Mouse (Mus musculus): ENCODE data around the gene Iglon5.

Iglon5 gene

GRCm38 (mm10) chr7:43465344-43466098, 24.4 kb downstream of the Iglon5 start:
- 1% methylated on average over 33 of the region's 33 CpGs for WGBS

- 15% methylated on average over 35 of the region's 35 CpGs for WGBS
Observed at GRCm38 (mm10) chr7:43464864-43465343, 25.0 kb downstream of the Iglon5 start.

GRCm38 (mm10) chr7:43463976-43464375, 25.9 kb downstream of the Iglon5 start:
- WGBS, result 86% methylated on average over 7 of the region's 7 CpGs

GRCm38 (mm10) chr7:43462851-43463250, 27.0 kb downstream of the Iglon5 start, which contains the start of gene Vsig10l:
Vsig10l (plus strand) TSS chr7:43463151.
- 70% methylated on average over 4 of the region's 4 CpGs for WGBS

- WGBS, result 89% methylated on average over 6 of the region's 6 CpGs
Observed at GRCm38 (mm10) chr7:43454371-43454770, 35.5 kb downstream of the Iglon5 start.

GRCm38 (mm10) chr7:43453599-43454355, 36.1 kb downstream of the Iglon5 start:
- 83% methylated on average over 14 of the region's 14 CpGs for WGBS

GRCm38 (mm10) chr7:43452609-43453008, 37.3 kb downstream of the Iglon5 start:
- WGBS, result 56% methylated on average over 4 of the region's 4 CpGs

- WGBS, result 90% methylated on average over 11 of the region's 11 CpGs
Observed at GRCm38 (mm10) chr7:43451726-43452125, 38.1 kb downstream of the Iglon5 start.

GRCm38 (mm10) chr7:43449811-43450210, 40.1 kb downstream of the Iglon5 start:
- WGBS, result 100% methylated on average over 2 of the region's 2 CpGs

- WGBS, result 95% methylated on average over 3 of the region's 3 CpGs
Observed at GRCm38 (mm10) chr7:43448246-43448645, 41.6 kb downstream of the Iglon5 start.

- WGBS, result 69% methylated on average over 4 of the region's 4 CpGs
Observed at GRCm38 (mm10) chr7:43447801-43448200, 42.1 kb downstream of the Iglon5 start.

- under 1% methylated on average over 27 of the region's 27 CpGs for WGBS
Observed at GRCm38 (mm10) chr7:43443917-43444293, 46.0 kb downstream of the Iglon5 start, which contains the start of the genes Etfb and Gm45233. Etfb (plus strand) TSS chr7:43444083. Gm45233 (plus strand) TSS chr7:43444128.

GRCm38 (mm10) chr7:43443126-43443916, 46.6 kb downstream of the Iglon5 start:
- WGBS, result under 1% methylated on average over 36 of the region's 36 CpGs

GRCm38 (mm10) chr7:43442684-43443083, 47.2 kb downstream of the Iglon5 start:
- 21% methylated on average over 9 of the region's 9 CpGs for WGBS

GRCm38 (mm10) chr7:43441071-43441470, 48.8 kb downstream of the Iglon5 start:
- 90% methylated on average over 3 of the region's 3 CpGs for WGBS

GRCm38 (mm10) chr7:43440482-43440881, 49.4 kb downstream of the Iglon5 start, which contains the start of gene Cldnd2:
Cldnd2 (plus strand) TSS chr7:43440782.
- WGBS, result 70% methylated on average over 6 of the region's 6 CpGs

GRCm38 (mm10) chr7:43438611-43439010, 51.3 kb downstream of the Iglon5 start:
- WGBS, result 92% methylated on average over 4 of the region's 4 CpGs

- WGBS, result 83% methylated on average over 10 of the region's 10 CpGs
Observed at GRCm38 (mm10) chr7:43436341-43437255, 53.3 kb downstream of the Iglon5 start, which contains the start of gene Nkg7. Nkg7 (plus strand) TSS chr7:43437073.

GRCm38 (mm10) chr7:43434676-43435075, 55.2 kb downstream of the Iglon5 start:
- 88% methylated on average over 5 of the region's 5 CpGs for WGBS

GRCm38 (mm10) chr7:43432891-43433290, 57.0 kb downstream of the Iglon5 start:
- 79% methylated on average over 4 of the region's 4 CpGs for WGBS

GRCm38 (mm10) chr7:43429500-43429899, 60.4 kb downstream of the Iglon5 start:
- WGBS, result 57% methylated on average over 4 of the region's 4 CpGs

Data from cerebral cortex, adult 2 months (tissue).